In the genomic region with DNA sequence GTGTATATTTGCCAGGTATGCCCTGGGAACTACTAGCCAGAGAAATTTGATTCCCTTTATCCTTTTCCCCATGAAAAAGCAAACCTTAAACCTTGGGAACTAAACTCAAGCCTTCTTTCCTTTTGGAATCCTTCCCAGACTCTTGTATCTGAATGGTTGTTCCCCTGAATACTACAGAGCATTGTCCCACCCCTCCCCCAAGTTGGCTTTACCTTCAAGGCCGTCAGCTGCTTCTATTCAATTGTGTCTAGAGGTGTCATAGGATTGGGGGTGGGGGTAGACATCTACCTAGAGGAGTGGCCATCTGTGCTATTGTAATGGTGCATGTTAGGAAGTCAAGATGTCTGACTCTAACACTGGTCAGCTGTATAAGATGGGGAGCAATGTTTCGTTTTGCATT, we compare ENCODE assay signal across 17 mouse cellular contexts.
DNase-seq lines count a peak whose midpoint lies in the region; ATAC-seq and TF ChIP-seq lines count a peak whose summit lies in the region.
"Had no signal": no experiment of that assay in that cellular context is flagged by ENCODE, and none has a peak within 500 bp of the region (broad histone marks: within the 10 kb centered on the region; RNA-seq: fewer than 3 reads in every experiment).

No protein-coding gene starts in this region.

- ATAC-seq in embryonic facial prominence, embryonic 14.5 days (ENCODE audit: low read depth) = 0 out of 2 replicates have a peak, but pooled peaks have one; percentile 30
- ATAC-seq in heart, embryonic 12.5 days (ENCODE audit: insufficient number of reproducible peaks, low FRiP score) = no peak
- ATAC-seq: forebrain, embryonic 15.5 days; forebrain, postnatal 0 days had no signal

- no peaks in the 10 kb centered on the region for H3K36me3 ChIP-seq in embryonic facial prominence, embryonic 14.5 days (ENCODE audit: control insufficient read depth, insufficient read depth, low read length)
- no peaks in the 10 kb centered on the region for H3K36me3 ChIP-seq in embryonic facial prominence, embryonic 10.5 days (replicated peaks)
- no peaks in the 10 kb centered on the region for H3K36me3 ChIP-seq in heart, embryonic 12.5 days
- H3K36me3 ChIP-seq in midbrain, embryonic 10.5 days = no peaks in the 10 kb centered on the region
- H3K36me3 ChIP-seq: embryonic facial prominence, embryonic 13.5 days; forebrain, embryonic 15.5 days had no signal

- peak; percentile 49 for DNase-seq in embryonic facial prominence, embryonic 14.5 days (ENCODE audit: low spot score)
- no peak for DNase-seq in embryonic facial prominence, embryonic 10.5 days (ENCODE audit: low spot score)
- peak; percentile 11 for DNase-seq in heart, adult 11 months
- DNase-seq in left cerebral cortex, postnatal 4 days = peak; percentile 40
- DNase-seq in left cerebral cortex, adult 8-10 months (ENCODE audit: low spot score in 2 of 2) = no peak
- peak; percentile 54 for DNase-seq in brain, embryonic 14.5 days (ENCODE audit: low read depth)
- no peak for DNase-seq in midbrain, embryonic 10.5 days (ENCODE audit: low spot score)
- DNase-seq: adrenal gland, adult 2 months; adrenal gland, postnatal 10 days; adrenal gland, postnatal 25 days; cerebellum, adult 11-12 months; cerebellum, adult 8-10 months; cerebellum, adult 9-11 months; forebrain, postnatal 0 days had no signal

- no peaks in the 10 kb centered on the region for H3K27me3 ChIP-seq in embryonic facial prominence, embryonic 14.5 days (replicated peaks; ENCODE audit: control insufficient read depth, insufficient read depth, low read length)
- H3K27me3 ChIP-seq in embryonic facial prominence, embryonic 10.5 days (replicated peaks; ENCODE audit: low read depth, poor library complexity, severe bottlenecking) = no peaks in the 10 kb centered on the region; the same call in none of the 2 replicates
- peaks cover 4% of the 10 kb centered on the region for H3K27me3 ChIP-seq in heart, embryonic 12.5 days (replicated peaks)
- H3K27me3 ChIP-seq in midbrain, embryonic 10.5 days (ENCODE audit: low read depth, poor library complexity, severe bottlenecking) = no peaks in the 10 kb centered on the region
- H3K27me3 ChIP-seq: embryonic facial prominence, embryonic 13.5 days; forebrain, embryonic 15.5 days had no signal

- no peak for TF ChIP-seq CTCF in brain, embryonic 14.5 days (IDR thresholded peaks at IDR 0.05; ENCODE audit: borderline replicate concordance, extremely low read depth, insufficient read depth, insufficient read length)

- H3K27ac ChIP-seq in embryonic facial prominence, embryonic 14.5 days (replicated peaks; ENCODE audit: low read depth, low read length) = no peak overlapping the region
- H3K27ac ChIP-seq in embryonic facial prominence, embryonic 10.5 days (replicated peaks) = no peak overlapping the region
- no peak overlapping the region for H3K27ac ChIP-seq in heart, embryonic 12.5 days (ENCODE audit: poor library complexity, severe bottlenecking)
- no peak overlapping the region for H3K27ac ChIP-seq in midbrain, embryonic 10.5 days (replicated peaks)
- H3K27ac ChIP-seq: embryonic facial prominence, embryonic 13.5 days; forebrain, embryonic 15.5 days had no signal

- WGBS in embryonic facial prominence, embryonic 14.5 days = 73% methylated on average over 2 of the region's 2 CpGs
- 79% methylated on average over 2 of the region's 2 CpGs for WGBS in embryonic facial prominence, embryonic 10.5 days
- 63% methylated on average over 2 of the region's 2 CpGs for WGBS in heart, embryonic 12.5 days
- 81% methylated on average over 2 of the region's 2 CpGs for WGBS in midbrain, embryonic 10.5 days

- H3K9ac ChIP-seq in embryonic facial prominence, embryonic 14.5 days (ENCODE audit: low read depth, low read length) = no peak overlapping the region
- no peak overlapping the region for H3K9ac ChIP-seq in heart, embryonic 12.5 days
- H3K9ac ChIP-seq: embryonic facial prominence, embryonic 13.5 days; forebrain, embryonic 15.5 days; forebrain, postnatal 0 days had no signal

- no peak overlapping the region for H3K4me3 ChIP-seq in embryonic facial prominence, embryonic 14.5 days (ENCODE audit: low read depth, low read length)
- H3K4me3 ChIP-seq in embryonic facial prominence, embryonic 10.5 days = no peak overlapping the region
- no peak overlapping the region for H3K4me3 ChIP-seq in heart, embryonic 12.5 days
- no peak overlapping the region for H3K4me3 ChIP-seq in midbrain, embryonic 10.5 days
- H3K4me3 ChIP-seq: embryonic facial prominence, embryonic 13.5 days; forebrain, embryonic 15.5 days had no signal

- H3K4me1 ChIP-seq in embryonic facial prominence, embryonic 14.5 days (ENCODE audit: control insufficient read depth, insufficient read depth, low read length) = no peaks in the 10 kb centered on the region
- peaks cover 14% of the 10 kb centered on the region for H3K4me1 ChIP-seq in embryonic facial prominence, embryonic 10.5 days
- H3K4me1 ChIP-seq in heart, embryonic 12.5 days (replicated peaks) = no peaks in the 10 kb centered on the region
- peaks cover 22% of the 10 kb centered on the region for H3K4me1 ChIP-seq in midbrain, embryonic 10.5 days

- intact Hi-C loops in left cerebral cortex, postnatal 4 days (cut with DNase I) = no loop called here

- no peak overlapping the region for H3K4me2 ChIP-seq in embryonic facial prominence, embryonic 14.5 days (ENCODE audit: low read depth, low read length)
- no peak overlapping the region for H3K4me2 ChIP-seq in heart, embryonic 12.5 days
- H3K4me2 ChIP-seq: embryonic facial prominence, embryonic 13.5 days; forebrain, embryonic 15.5 days had no signal

- TF ChIP-seq POLR2A in brain, embryonic 14.5 days (IDR thresholded peaks at IDR 0.05; ENCODE audit: borderline replicate concordance, extremely low read depth, insufficient read depth, insufficient read length, poor library complexity, severe bottlenecking) = no peak

- no peaks in the 10 kb centered on the region for H3K9me3 ChIP-seq in embryonic facial prominence, embryonic 14.5 days (ENCODE audit: control insufficient read depth, low read length)
- no peaks in the 10 kb centered on the region for H3K9me3 ChIP-seq in embryonic facial prominence, embryonic 10.5 days
- no peaks in the 10 kb centered on the region for H3K9me3 ChIP-seq in heart, embryonic 12.5 days (replicated peaks)
- no peaks in the 10 kb centered on the region for H3K9me3 ChIP-seq in midbrain, embryonic 10.5 days (replicated peaks)
- H3K9me3 ChIP-seq: embryonic facial prominence, embryonic 13.5 days; forebrain, embryonic 15.5 days had no signal

Comparison
In these comparisons a context has a peak if more than half of its experiments do, and no peak if none do; other contexts are left out.
1. DNase-seq: peak in embryonic facial prominence, embryonic 14.5 days (single experiment), heart, adult 11 months (single experiment), left cerebral cortex, postnatal 4 days (single experiment) and brain, embryonic 14.5 days (single experiment); none in embryonic facial prominence, embryonic 10.5 days (single experiment), left cerebral cortex, adult 8-10 months (0 of 2) and midbrain, embryonic 10.5 days (single experiment).